Mouse (Mus musculus) forebrain, embryonic 14.5 days (tissue): ENCODE results near the gene Psme1. TPM values are rescaled to one million over a fixed set of nuclear protein-coding genes. Genes with fewer than 3 reads are reported as not detected.

Source experiments
- ATAC-seq: fragments of 200-750 bp; cut with Nextera tagmentation; 2 replicates; pipeline ENCODE4 v1.8.0; 2017; ENCODE audit warnings: mild to moderate bottlenecking, moderate library complexity
- DNase-seq: peaks from one replicate; pipeline ENCODE4 v3.0.0-alpha.2; 2015; ENCODE audit warnings: low spot score
- H3K27ac ChIP-seq: fragments of 300-500 bp; sonication (generic); 2 replicates; pipeline ENCODE4 v1.5.1; 2014; ENCODE audit warnings: low read depth, mild to moderate bottlenecking, control low read depth, low read length, moderate library complexity
- H3K27me3 ChIP-seq: fragments of 300-500 bp; sonication (generic); replicated peaks from 2 replicates; pipeline ENCODE4 v1.6.1; 2014; ENCODE audit warnings: low read length, control low read depth, mixed read lengths; ENCODE audit not compliant: control insufficient read depth, insufficient read depth
- H3K36me3 ChIP-seq: fragments of 300-500 bp; sonication (generic); 2 replicates; pipeline ENCODE4 v1.6.1; 2014; ENCODE audit warnings: low read length, control low read depth; ENCODE audit not compliant: control insufficient read depth, insufficient read depth
- H3K4me1 ChIP-seq: fragments of 300-500 bp; sonication (generic); 2 replicates; pipeline ENCODE4 v1.6.1; 2014; ENCODE audit warnings: antibody characterized with exemption, low read length, control low read depth; ENCODE audit not compliant: control insufficient read depth, insufficient read depth
- H3K4me2 ChIP-seq: fragments of 300-500 bp; sonication (generic); 2 replicates; pipeline ENCODE4 v1.6.1; 2014; ENCODE audit warnings: mild to moderate bottlenecking, control low read depth, low read length
- H3K4me3 ChIP-seq: fragments of 300-500 bp; sonication (generic); 2 replicates; pipeline ENCODE4 v1.5.1; 2014; ENCODE audit warnings: low read depth, low read length, control low read depth
- H3K9ac ChIP-seq: fragments of 300-500 bp; sonication (generic); 2 replicates; pipeline ENCODE4 v1.6.1; 2014; ENCODE audit warnings: mild to moderate bottlenecking, low read length, control low read depth, moderate library complexity
- H3K9me3 ChIP-seq: fragments of 300-500 bp; sonication (generic); replicated peaks from 2 replicates; pipeline ENCODE4 v1.6.1; 2016; ENCODE audit warnings: low read length, control low read depth, mixed read lengths; ENCODE audit not compliant: control insufficient read depth
- WGBS: fragments of 180-500 bp; shearing (Covaris S2); extraction: QIAGEN DNeasy Blood & Tissue Kit; methylation state at CpG from one replicate; pipeline ENCODE4 v1.1.7; 2014; 5-methylcytosine and 5-hydroxymethylcytosine counted together
- polyA plus RNA-seq: library from polyadenylated mRNA; unstranded; fragments of >200 nt; fragmentation: Nextera tagmentation; extraction: Ambion mirVana; gene quantifications from 2 replicates; pipeline ENCODE4 v1.2.1, GENCODE M21; 2014

Psme1 gene
- polyA plus RNA-seq, 1 experiment from 2014 or later: 192 TPM

DNA sequence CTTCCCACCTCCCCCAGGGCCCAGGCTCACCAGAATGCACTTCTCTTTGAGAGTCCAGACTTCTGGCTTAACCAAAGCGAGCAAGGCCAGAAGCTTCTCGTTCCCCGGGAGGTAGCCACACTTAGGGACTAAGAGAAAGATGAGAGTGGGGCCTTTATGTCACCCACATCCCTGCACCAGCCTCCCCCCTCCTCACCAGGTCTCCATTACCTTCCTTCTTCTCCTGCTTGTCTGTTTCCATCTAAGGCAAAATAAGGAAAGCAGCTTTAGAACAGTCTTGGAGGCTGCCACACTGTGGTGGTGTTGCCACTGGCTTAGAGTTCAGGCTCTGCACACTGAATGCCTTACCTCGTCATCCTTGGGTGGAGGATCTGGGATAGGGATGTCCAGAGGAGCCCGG, 11.3 kb downstream of the Psme1 start:
- WGBS: 96% methylated on average over 5 of the region's 5 CpGs
- Histone ChIP-seq H3K9ac (no peak overlapping the region), H3K36me3 (peaks cover 11% of the 10 kb centered on the region; the same call in 1 of the 2 replicates), H3K4me3 (no peak overlapping the region), H3K9me3 (no peaks in the 10 kb centered on the region), H3K4me1 (peaks cover 14% of the 10 kb centered on the region; the same call in 1 of the 2 replicates), H3K27ac (no peak overlapping the region), H3K27me3 (no peaks in the 10 kb centered on the region), H3K4me2 (no peak overlapping the region)
- ATAC-seq (no peak), DNase-seq (no peak)

DNA sequence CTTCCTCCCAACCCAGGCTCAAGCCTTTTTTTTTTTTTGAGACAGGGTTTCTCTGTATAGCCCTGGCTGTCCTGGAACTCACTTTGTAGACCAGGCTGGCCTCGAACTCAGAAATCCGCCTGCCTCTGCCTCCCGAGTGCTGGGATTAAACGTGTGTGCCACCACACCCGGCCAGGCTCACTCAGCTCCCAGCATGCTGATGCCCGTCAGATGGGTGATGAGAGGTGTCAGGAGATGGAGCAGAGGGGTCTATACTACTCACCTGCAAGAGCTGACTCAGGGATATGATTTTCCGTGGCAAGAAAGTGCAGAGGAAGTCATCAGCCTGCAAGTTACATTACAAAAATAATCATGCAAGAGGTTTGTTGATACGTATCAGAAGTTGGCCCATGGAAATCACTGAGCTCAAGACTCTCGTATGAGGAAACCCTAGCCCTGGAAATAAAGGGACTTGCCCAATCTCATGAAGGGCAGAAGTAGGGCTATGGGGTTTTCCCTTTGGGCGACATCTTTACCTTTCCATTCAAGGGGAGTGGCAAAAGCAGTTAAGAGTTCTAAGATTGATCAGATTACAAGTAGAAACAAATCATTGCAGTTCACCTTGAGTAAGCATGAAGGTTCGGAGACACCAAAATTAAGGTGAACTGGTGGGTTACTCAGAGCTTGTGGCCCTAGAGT, 12.0 kb downstream of the Psme1 start:
- Histone ChIP-seq H3K27ac (peak overlapping the region; percentile 68; the same call in 1 of the 2 replicates), H3K4me2 (peak overlapping the region; percentile 98), H3K9ac (peak overlapping the region; percentile 82), H3K9me3 (no peaks in the 10 kb centered on the region), H3K4me1 (peaks cover 14% of the 10 kb centered on the region; the same call in 1 of the 2 replicates), H3K27me3 (no peaks in the 10 kb centered on the region), H3K4me3 (peak overlapping the region; percentile 87), H3K36me3 (peaks cover 17% of the 10 kb centered on the region)
- WGBS: 86% methylated on average over 11 of the region's 11 CpGs
- ATAC-seq (no peak), DNase-seq (no peak)

DNA sequence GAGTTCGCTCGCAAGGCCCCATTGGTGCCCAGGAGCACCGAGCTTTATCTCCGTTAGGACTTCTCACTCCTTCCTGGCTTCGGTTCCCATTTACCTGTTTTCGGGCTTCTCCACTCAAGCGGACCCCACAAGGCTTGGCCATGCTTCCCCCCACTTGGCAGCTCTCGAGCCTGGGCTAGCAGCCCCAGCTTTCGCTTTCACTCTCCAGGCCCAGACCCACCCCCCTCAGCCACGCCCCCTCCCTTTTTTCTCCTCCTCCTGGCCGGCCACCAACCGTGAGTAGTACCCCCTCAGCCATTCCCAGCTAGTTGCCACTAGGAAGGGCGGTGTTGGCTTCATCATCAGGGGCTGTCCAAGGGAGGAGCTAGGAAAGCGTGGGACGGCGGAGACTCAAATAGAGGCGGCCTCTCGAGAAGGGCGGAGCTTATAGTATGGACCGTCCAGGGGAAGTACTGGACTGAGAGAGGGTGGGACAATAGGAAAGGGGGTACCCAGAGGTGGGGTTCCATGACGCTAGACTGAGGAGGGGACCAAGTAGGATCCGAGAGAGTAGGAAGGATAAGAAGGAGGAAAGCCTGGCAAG, 12.9 kb downstream of the Psme1 start, which contains the start of gene Psme2:
Psme2 (minus strand) TSS at position 366 of the 583 bp plus-strand sequence.
- Histone ChIP-seq H3K4me1 (peaks cover 14% of the 10 kb centered on the region; the same call in 1 of the 2 replicates), H3K36me3 (peaks cover 26% of the 10 kb centered on the region), H3K9me3 (no peaks in the 10 kb centered on the region), H3K4me3 (peak within 1 kb of the TSS; percentile 87), H3K27me3 (no peaks in the 10 kb centered on the region), H3K27ac (peak within 1 kb of the TSS; percentile 81), H3K9ac (peak within 1 kb of the TSS; percentile 82), H3K4me2 (peak within 1 kb of the TSS; percentile 98)
- ATAC-seq (peak; percentile 97), DNase-seq (peak; percentile 98)
- under 1% methylated on average over 21 of the region's 22 CpGs for WGBS

DNA sequence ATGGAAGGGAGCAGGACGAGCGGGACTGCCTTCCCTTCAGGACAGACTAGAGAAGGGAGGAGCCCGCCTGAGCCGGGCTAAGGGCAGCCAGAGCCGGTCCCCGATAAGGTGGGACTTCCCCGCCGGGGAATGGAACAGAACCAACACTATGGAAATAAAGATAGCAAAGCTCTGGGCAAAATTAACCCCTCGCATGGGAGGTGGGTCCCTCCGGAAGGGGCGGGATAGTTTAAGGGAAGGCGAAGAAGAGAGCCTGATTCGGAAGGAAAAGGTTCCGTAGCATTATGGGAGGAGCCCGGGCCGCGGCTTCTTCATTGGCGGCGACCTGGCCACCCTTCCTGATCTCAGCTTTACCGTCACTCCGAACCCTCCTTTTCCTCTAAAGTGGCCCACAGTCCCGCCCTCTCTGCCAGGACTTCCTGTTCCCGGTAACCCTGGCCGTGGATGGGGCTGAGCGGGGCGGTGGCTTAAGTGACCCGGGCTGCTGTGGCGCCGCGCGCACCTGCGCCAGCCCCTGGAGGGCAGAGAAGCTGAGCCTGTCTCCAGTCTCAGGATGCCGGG, 13.5 kb downstream of the Psme1 start, which contains the start of gene Rnf31:
Rnf31 (plus strand) TSS at position 378 of the 561 bp plus-strand sequence.
- Histone ChIP-seq H3K27me3 (no peaks in the 10 kb centered on the region), H3K9me3 (no peaks in the 10 kb centered on the region), H3K4me3 (peak within 1 kb of the TSS; percentile 87), H3K4me2 (peak within 1 kb of the TSS; percentile 98), H3K4me1 (peaks cover 14% of the 10 kb centered on the region; the same call in 1 of the 2 replicates), H3K27ac (peak within 1 kb of the TSS; percentile 81), H3K9ac (peak within 1 kb of the TSS; percentile 82), H3K36me3 (peaks cover 32% of the 10 kb centered on the region)
- 0% methylated on average over 33 of the region's 33 CpGs for whole genome bisulfite sequencing
- peak; percentile 95 for DNase-seq
- ATAC-seq: peak; percentile 86

DNA sequence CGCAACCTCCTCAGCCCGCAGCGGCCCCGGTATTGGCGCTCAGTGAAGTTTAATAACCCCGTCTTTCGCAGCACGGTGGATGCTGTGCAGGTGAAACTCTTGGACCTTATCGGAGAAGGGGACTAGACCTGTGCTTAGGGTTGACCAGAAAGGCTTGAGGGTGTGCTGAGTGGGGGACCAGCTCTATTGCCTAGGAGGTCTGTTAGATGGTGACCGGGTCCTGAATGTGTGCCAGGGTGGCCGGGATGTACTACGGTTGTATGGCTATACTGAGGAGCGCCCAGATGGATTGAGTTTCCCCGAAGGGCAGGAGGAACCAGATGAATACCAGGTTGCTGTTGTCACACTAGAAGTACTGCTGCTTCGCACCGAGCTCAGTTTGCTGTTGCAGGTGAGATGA, 14.3 kb downstream of the Psme1 start:
- DNase-seq (no peak), ATAC-seq (no peak)
- peak overlapping the region; percentile 87 for H3K4me3 ChIP-seq
- 4% methylated on average over 16 of the region's 16 CpGs for WGBS
- no peak overlapping the region for H3K27ac ChIP-seq
- peak overlapping the region; percentile 98 for H3K4me2 ChIP-seq
- peaks cover 40% of the 10 kb centered on the region for H3K36me3 ChIP-seq
- H3K9me3 ChIP-seq: no peaks in the 10 kb centered on the region
- H3K4me1 ChIP-seq: peaks cover 14% of the 10 kb centered on the region; the same call in 1 of the 2 replicates
- H3K27me3 ChIP-seq: no peaks in the 10 kb centered on the region
- H3K9ac ChIP-seq: peak overlapping the region; percentile 82

DNA sequence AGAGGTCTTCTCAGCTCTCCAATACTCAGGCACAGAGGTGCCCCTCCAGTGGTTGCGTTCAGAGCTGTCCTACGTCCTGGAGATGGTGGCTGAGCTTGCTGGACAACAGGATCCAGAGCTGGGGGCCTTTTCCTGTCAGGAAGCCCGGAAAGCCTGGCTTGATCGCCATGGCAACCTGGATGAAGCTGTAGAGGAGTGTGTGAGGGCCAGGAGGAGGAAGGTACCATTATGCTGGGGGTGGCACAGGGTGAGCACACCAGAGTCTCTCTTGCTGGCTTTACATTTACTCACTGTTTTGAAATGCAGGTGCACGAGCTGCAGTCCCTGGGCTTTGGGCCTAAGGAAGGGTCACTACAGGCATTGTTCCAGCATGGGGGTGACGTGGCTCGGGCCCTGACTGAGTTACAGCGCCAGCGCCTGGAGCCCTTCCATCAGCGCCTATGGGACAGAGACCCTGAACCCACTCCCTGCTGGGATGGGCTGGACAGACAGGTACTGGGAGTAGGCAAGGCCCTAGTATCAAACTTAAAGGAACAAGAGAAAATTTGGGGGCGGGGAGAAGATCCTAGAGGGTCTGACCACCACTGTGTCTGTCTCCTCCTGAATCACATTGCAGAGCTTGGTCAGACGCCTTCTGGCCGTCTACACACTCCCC, 18.2 kb downstream of the Psme1 start:
- no peak overlapping the region for H3K9ac ChIP-seq
- no peak overlapping the region for H3K4me2 ChIP-seq
- H3K27ac ChIP-seq: no peak overlapping the region
- no peak for ATAC-seq
- no peak overlapping the region for H3K4me3 ChIP-seq
- 78% methylated on average over 13 of the region's 13 CpGs for WGBS
- H3K36me3 ChIP-seq: peaks cover 67% of the 10 kb centered on the region
- H3K9me3 ChIP-seq: no peaks in the 10 kb centered on the region
- H3K4me1 ChIP-seq: peaks cover 7% of the 10 kb centered on the region; the same call in 1 of the 2 replicates
- no peak for DNase-seq
- H3K27me3 ChIP-seq: no peaks in the 10 kb centered on the region

DNA sequence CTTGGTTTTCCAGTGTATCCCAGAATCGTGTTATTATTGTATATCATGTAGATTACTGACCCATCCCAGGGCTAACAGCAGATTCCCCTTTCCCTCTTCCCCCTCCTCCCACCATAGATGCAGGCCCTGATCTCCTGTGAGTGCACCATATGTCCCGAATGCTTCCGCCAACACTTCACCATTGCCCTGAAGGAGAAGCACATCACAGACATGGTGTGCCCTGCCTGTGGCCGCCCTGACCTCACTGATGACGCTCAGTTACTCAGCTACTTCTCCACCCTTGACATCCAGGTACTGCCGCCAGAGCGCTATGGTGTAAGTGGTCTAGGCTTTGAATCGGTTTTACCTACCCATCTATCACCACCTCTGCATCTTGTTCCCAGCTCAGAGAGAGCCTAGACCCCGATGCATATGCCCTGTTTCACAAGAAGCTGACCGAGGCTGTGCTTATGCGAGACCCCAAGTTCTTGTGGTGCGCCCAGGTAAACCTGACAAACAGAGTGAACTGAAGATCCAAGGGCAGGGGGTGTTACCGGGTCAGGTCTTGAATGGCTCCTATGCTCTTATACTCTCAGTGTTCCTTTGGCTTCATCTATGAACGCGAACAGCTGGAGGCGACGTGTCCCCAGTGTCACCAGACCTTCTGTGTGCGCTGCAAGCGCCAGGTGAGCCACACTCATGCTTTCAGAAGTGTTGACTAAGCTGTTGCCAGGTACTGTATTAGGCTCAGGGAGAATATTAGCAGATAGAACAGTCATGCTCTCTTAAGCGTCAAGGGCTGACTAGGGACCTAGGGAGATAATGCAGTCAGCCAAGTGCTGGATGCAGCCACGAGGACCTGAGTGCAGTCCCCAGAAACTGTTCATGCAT, 20.8 kb downstream of the Psme1 start:
- WGBS: 95% methylated on average over 21 of the region's 21 CpGs
- H3K9ac ChIP-seq: no peak overlapping the region
- H3K9me3 ChIP-seq: no peaks in the 10 kb centered on the region
- H3K4me3 ChIP-seq: no peak overlapping the region
- no peak for DNase-seq
- no peak overlapping the region for H3K4me2 ChIP-seq
- H3K27ac ChIP-seq: no peak overlapping the region
- H3K4me1 ChIP-seq: no peaks in the 10 kb centered on the region
- peaks cover 91% of the 10 kb centered on the region for H3K36me3 ChIP-seq
- ATAC-seq: no peak
- H3K27me3 ChIP-seq: no peaks in the 10 kb centered on the region

DNA sequence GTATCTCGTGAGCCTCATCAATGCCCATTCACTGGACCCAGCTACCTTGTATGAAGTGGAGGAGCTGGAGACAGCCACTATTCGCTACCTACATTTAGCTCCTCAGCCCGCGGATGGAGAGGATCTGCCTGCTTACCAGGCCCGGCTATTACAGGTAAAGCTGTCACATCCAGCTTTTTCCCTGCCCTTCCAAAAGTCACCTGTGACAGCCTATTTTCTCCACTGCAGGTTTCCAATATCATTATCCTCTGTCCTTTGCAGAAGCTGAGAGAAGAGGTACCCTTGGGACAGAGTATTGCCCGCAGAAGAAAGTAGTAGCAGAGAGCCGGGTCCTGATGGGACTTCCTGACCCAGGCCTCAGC, 25.3 kb downstream of the Psme1 start, which contains the start of gene Irf9:
Irf9 (plus strand) TSS at position 301 of the 362 bp plus-strand sequence.
- H3K4me3 ChIP-seq: peak within 1 kb of the TSS; percentile 3; the same call in 1 of the 2 replicates
- no peak within 1 kb of the TSS for H3K27ac ChIP-seq
- ATAC-seq: no peak

More for the DNA sequence above, 25.3 kb downstream of the Psme1 start, which contains the start of gene Irf9:
- no peak within 1 kb of the TSS; the same call in 1 of the 2 replicates for H3K9ac ChIP-seq
- H3K36me3 ChIP-seq: peaks cover 74% of the 10 kb centered on the region
- H3K4me1 ChIP-seq: no peaks in the 10 kb centered on the region
- DNase-seq: no peak
- 90% methylated on average over 7 of the region's 7 CpGs for WGBS
- no peaks in the 10 kb centered on the region for H3K9me3 ChIP-seq
- peak within 1 kb of the TSS; percentile 36 for H3K4me2 ChIP-seq
- H3K27me3 ChIP-seq: no peaks in the 10 kb centered on the region
